Mouse (Mus musculus) cerebellum, adult 11 months (tissue): ENCODE data around the gene Gng13.
"Not testable (repeated sequence)": the region's sequence is repeated elsewhere in the genome, so short reads cannot be mapped to it uniquely, and the experiment has no call there.

ENCODE experiments used
- DNase-seq: peaks from one replicate; pipeline ENCODE4 v3.0.0; 2022

The Gng13 gene

GRCm38 (mm10) chr17:25735246-25735645 lies 18.3 kb downstream of the Gng13 start:
- DNase-seq, result no peak

GRCm38 (mm10) chr17:25735745-25736144 lies 18.8 kb downstream of the Gng13 start, which contains the start of gene Mslnl:
Gene Mslnl (plus strand): TSS chr17:25736042.
- no peak for DNase-seq

GRCm38 (mm10) chr17:25738861-25739260 lies 21.9 kb downstream of the Gng13 start:
- no peak for DNase-seq

GRCm38 (mm10) chr17:25741471-25741870 lies 24.5 kb downstream of the Gng13 start:
- not testable (repeated sequence) for DNase-seq

- no peak for DNase-seq
These were observed 26.9 kb downstream of the Gng13 start for GRCm38 (mm10) chr17:25743831-25744230.

- no peak for DNase-seq
These were observed 27.3 kb downstream of the Gng13 start for GRCm38 (mm10) chr17:25744311-25744710.

GRCm38 (mm10) chr17:25748238-25748637 lies 31.3 kb downstream of the Gng13 start:
- no peak for DNase-seq

- DNase-seq, result no peak
These were observed 32.3 kb downstream of the Gng13 start for GRCm38 (mm10) chr17:25749314-25749713.

GRCm38 (mm10) chr17:25751446-25751845 lies 34.5 kb downstream of the Gng13 start:
- no peak for DNase-seq

- DNase-seq, result no peak
These were observed 37.3 kb downstream of the Gng13 start, which contains the start of gene Msln for GRCm38 (mm10) chr17:25754241-25754640. Gene Msln (minus strand): TSS chr17:25754378.

- DNase-seq, result no peak
These were observed 38.1 kb downstream of the Gng13 start for GRCm38 (mm10) chr17:25755086-25755485.

- no peak for DNase-seq
These were observed 38.8 kb downstream of the Gng13 start for GRCm38 (mm10) chr17:25755627-25756377.

- no peak for DNase-seq
These were observed 39.6 kb downstream of the Gng13 start for GRCm38 (mm10) chr17:25756378-25757242.

GRCm38 (mm10) chr17:25757691-25758090 lies 40.7 kb downstream of the Gng13 start:
- DNase-seq, result no peak

- no peak for DNase-seq
These were observed 43.2 kb downstream of the Gng13 start for GRCm38 (mm10) chr17:25760148-25760547.

GRCm38 (mm10) chr17:25761561-25761970 lies 44.6 kb downstream of the Gng13 start:
- no peak for DNase-seq

- DNase-seq, result no peak
These were observed 45.6 kb downstream of the Gng13 start for GRCm38 (mm10) chr17:25762591-25762990.

- DNase-seq, result no peak
These were observed 48.9 kb downstream of the Gng13 start for GRCm38 (mm10) chr17:25765886-25766285.
